In the genomic region with DNA sequence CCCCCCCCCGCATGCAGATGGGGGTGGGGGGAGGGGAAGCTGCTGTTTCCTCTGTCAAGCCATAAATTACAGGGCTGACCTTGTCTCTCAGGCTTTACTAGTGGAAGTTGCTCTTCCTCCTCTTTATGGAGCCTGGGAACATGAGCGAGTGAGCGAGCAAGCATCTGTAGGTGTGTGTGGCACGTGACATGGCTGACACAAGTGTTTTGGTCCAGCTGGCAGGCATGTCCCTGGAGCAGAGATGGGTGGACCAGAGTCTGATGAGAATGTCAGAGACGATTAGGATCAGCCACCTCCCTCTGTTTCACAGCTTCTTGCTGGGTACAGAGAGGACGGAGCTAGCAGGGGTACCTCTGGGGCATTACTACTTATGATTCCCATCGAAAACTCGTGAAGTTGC, we compare ENCODE assay signal across 18 mouse cellular contexts.
DNase-seq lines count a peak whose midpoint lies in the region; ATAC-seq lines count a peak whose summit lies in the region.
"Had no signal": no experiment of that assay in that cellular context is flagged by ENCODE, and none has a peak within 500 bp of the region (broad histone marks: within the 10 kb centered on the region; RNA-seq: fewer than 3 reads in every experiment).

No protein-coding gene starts in this region.

- no peak overlapping the region for H3K4me2 ChIP-seq in forebrain, embryonic 12.5 days
- H3K4me2 ChIP-seq in forebrain, embryonic 13.5 days, result no peak overlapping the region
- H3K4me2 ChIP-seq in midbrain, embryonic 14.5 days (ENCODE audit: low read length), result no peak overlapping the region
- H3K4me2 ChIP-seq in midbrain, embryonic 15.5 days, result no peak overlapping the region
- H3K4me2 ChIP-seq in hindbrain, embryonic 13.5 days, result no peak overlapping the region
- H3K4me2 ChIP-seq: forebrain, embryonic 15.5 days had no signal

- H3K9me3 ChIP-seq in forebrain, embryonic 12.5 days, result no peaks in the 10 kb centered on the region
- no peaks in the 10 kb centered on the region for H3K9me3 ChIP-seq in forebrain, embryonic 13.5 days (replicated peaks)
- no peaks in the 10 kb centered on the region for H3K9me3 ChIP-seq in midbrain, embryonic 14.5 days (ENCODE audit: control insufficient read depth, low read length)
- H3K9me3 ChIP-seq in midbrain, embryonic 15.5 days, result no peaks in the 10 kb centered on the region
- H3K9me3 ChIP-seq in hindbrain, embryonic 13.5 days, result no peaks in the 10 kb centered on the region
- H3K9me3 ChIP-seq: forebrain, embryonic 15.5 days; heart, embryonic 10.5 days had no signal

- peaks cover 7% of the 10 kb centered on the region; the same call in 1 of the 2 replicates for H3K27me3 ChIP-seq in forebrain, embryonic 12.5 days
- H3K27me3 ChIP-seq in forebrain, embryonic 13.5 days, result no peaks in the 10 kb centered on the region
- H3K27me3 ChIP-seq in midbrain, embryonic 14.5 days (ENCODE audit: control insufficient read depth, insufficient read depth, low read length), result no peaks in the 10 kb centered on the region
- no peaks in the 10 kb centered on the region; the same call in 1 of the 2 replicates for H3K27me3 ChIP-seq in midbrain, embryonic 15.5 days (replicated peaks)
- H3K27me3 ChIP-seq in hindbrain, embryonic 13.5 days, result no peaks in the 10 kb centered on the region
- H3K27me3 ChIP-seq: forebrain, embryonic 15.5 days had no signal

- no peak overlapping the region for H3K27ac ChIP-seq in forebrain, embryonic 12.5 days
- no peak overlapping the region for H3K27ac ChIP-seq in forebrain, embryonic 13.5 days
- no peak overlapping the region for H3K27ac ChIP-seq in midbrain, embryonic 14.5 days (replicated peaks; ENCODE audit: low read depth, low read length)
- no peak overlapping the region for H3K27ac ChIP-seq in midbrain, embryonic 15.5 days
- H3K27ac ChIP-seq in hindbrain, embryonic 13.5 days, result 0 out of 2 replicates have a peak overlapping the region, but pooled peaks have one; percentile 18
- H3K27ac ChIP-seq: forebrain, embryonic 15.5 days; heart, embryonic 10.5 days had no signal

- H3K36me3 ChIP-seq in forebrain, embryonic 12.5 days (replicated peaks), result no peaks in the 10 kb centered on the region
- H3K36me3 ChIP-seq in forebrain, embryonic 13.5 days (ENCODE audit: poor library complexity, severe bottlenecking), result no peaks in the 10 kb centered on the region
- no peaks in the 10 kb centered on the region for H3K36me3 ChIP-seq in midbrain, embryonic 14.5 days (ENCODE audit: control insufficient read depth, insufficient read depth, low read length)
- no peaks in the 10 kb centered on the region for H3K36me3 ChIP-seq in midbrain, embryonic 15.5 days (replicated peaks)
- no peaks in the 10 kb centered on the region for H3K36me3 ChIP-seq in hindbrain, embryonic 13.5 days
- H3K36me3 ChIP-seq: forebrain, embryonic 15.5 days; heart, embryonic 10.5 days had no signal

- peaks cover 12% of the 10 kb centered on the region for H3K4me1 ChIP-seq in forebrain, embryonic 12.5 days
- H3K4me1 ChIP-seq in forebrain, embryonic 13.5 days, result peaks cover 10% of the 10 kb centered on the region
- H3K4me1 ChIP-seq in midbrain, embryonic 14.5 days (ENCODE audit: control insufficient read depth, insufficient read depth, low read length), result no peaks in the 10 kb centered on the region
- peaks cover 9% of the 10 kb centered on the region; the same call in 1 of the 2 replicates for H3K4me1 ChIP-seq in midbrain, embryonic 15.5 days
- peaks cover 12% of the 10 kb centered on the region; the same call in 1 of the 2 replicates for H3K4me1 ChIP-seq in hindbrain, embryonic 13.5 days (replicated peaks)
- H3K4me1 ChIP-seq: forebrain, embryonic 15.5 days had no signal

- no peak overlapping the region for H3K4me3 ChIP-seq in forebrain, embryonic 12.5 days (replicated peaks)
- H3K4me3 ChIP-seq in forebrain, embryonic 13.5 days, result no peak overlapping the region
- no peak overlapping the region for H3K4me3 ChIP-seq in midbrain, embryonic 14.5 days (replicated peaks; ENCODE audit: low read depth, low read length)
- H3K4me3 ChIP-seq in midbrain, embryonic 15.5 days, result no peak overlapping the region
- no peak overlapping the region for H3K4me3 ChIP-seq in hindbrain, embryonic 13.5 days
- H3K4me3 ChIP-seq: forebrain, embryonic 15.5 days; heart, embryonic 10.5 days had no signal

- no peak overlapping the region for H3K9ac ChIP-seq in forebrain, embryonic 12.5 days
- no peak overlapping the region for H3K9ac ChIP-seq in forebrain, embryonic 13.5 days
- no peak overlapping the region for H3K9ac ChIP-seq in midbrain, embryonic 14.5 days (replicated peaks; ENCODE audit: low read length)
- no peak overlapping the region for H3K9ac ChIP-seq in midbrain, embryonic 15.5 days
- no peak overlapping the region for H3K9ac ChIP-seq in hindbrain, embryonic 13.5 days
- H3K9ac ChIP-seq: forebrain, embryonic 15.5 days had no signal

- DNase-seq in midbrain, embryonic 14.5 days, result peak; percentile 26
- DNase-seq in retina, embryonic 14.5 days (ENCODE audit: low spot score), result peak; percentile 61
- DNase-seq in liver, result no peak
- DNase-seq in adrenal gland, postnatal 25 days, result no peak
- DNase-seq: adrenal gland, postnatal 10 days; cerebellum, adult 11-12 months; cerebellum, postnatal 25 days; gastrocnemius, postnatal 36 days; heart, adult 18-20 months; heart, postnatal 10 days had no signal

- WGBS in forebrain, embryonic 12.5 days, result 80% methylated on average over 8 of the region's 8 CpGs
- WGBS in forebrain, embryonic 13.5 days, result 86% methylated on average over 7 of the region's 8 CpGs
- 59% methylated on average over 8 of the region's 8 CpGs for WGBS in midbrain, embryonic 14.5 days
- 61% methylated on average over 8 of the region's 8 CpGs for WGBS in midbrain, embryonic 15.5 days
- 70% methylated on average over 8 of the region's 8 CpGs for WGBS in hindbrain, embryonic 13.5 days

- ATAC-seq in forebrain, embryonic 12.5 days (ENCODE audit: low FRiP score), result peak; percentile 33; the same call in 1 of the 2 replicates
- no peak for ATAC-seq in forebrain, embryonic 13.5 days
- no peak for ATAC-seq in midbrain, embryonic 14.5 days (ENCODE audit: low FRiP score, low TSS enrichment)
- ATAC-seq in midbrain, embryonic 15.5 days (replicated peaks), result no peak
- ATAC-seq in hindbrain, embryonic 13.5 days (ENCODE audit: low FRiP score), result no peak
- ATAC-seq: forebrain, embryonic 15.5 days; inflammation-experienced regulatory T-cells, adult 6 months; intestine, postnatal 0 days had no signal

Comparison
In these comparisons a context has a peak if more than half of its experiments do, and no peak if none do; other contexts are left out.
1. DNase-seq: peak in midbrain, embryonic 14.5 days (single experiment) and retina, embryonic 14.5 days (single experiment); none in liver (single experiment) and adrenal gland, postnatal 25 days (single experiment).